Mouse (Mus musculus) gastrocnemius, adult 2 months (tissue): ENCODE data around the gene Draxin. TPM values are rescaled to one million over a fixed set of nuclear protein-coding genes. Genes with fewer than 3 reads are reported as not detected.
A peak's percentile ranks its signal among the peaks of the same experiment; 100 is the strongest.
"Not testable (repeated sequence)": the region's sequence is repeated elsewhere in the genome, so short reads cannot be mapped to it uniquely, and the experiment has no call there.

ENCODE experiments used
- DNase-seq: peaks from one replicate; pipeline ENCODE4 v3.0.0; 2022
- H3K27ac ChIP-seq: fragments of 200-600 bp; 2 replicates; pipeline ENCODE4 v1.8.1; 2022; ENCODE audit warnings: mild to moderate bottlenecking
- H3K4me3 ChIP-seq: fragments of 200-600 bp; 2 replicates; pipeline ENCODE4 v1.8.1; 2022; ENCODE audit warnings: mild to moderate bottlenecking, moderate library complexity
- CTCF ChIP-seq: fragments of 200-600 bp; IDR thresholded peaks from 2 replicates; pipeline ENCODE4 v1.8.1; 2022; ENCODE audit warnings: antibody characterized with exemption, mild to moderate bottlenecking, moderate library complexity
- intact Hi-C: fragments of 180-260 bp; cut with DNase I; formaldehyde crosslinking; loops from one replicate; pipeline ENCODE4 v1.15.1; 2025
- microRNA-seq: library from miRNA; unstranded; fragments of <30 nt; microRNA quantifications from one replicate; pipeline ENCODE4 v1.2.0, GENCODE M21; 2021
- total RNA-seq, 2 experiments: library from RNA; stranded (reverse); gene quantifications; 2 replicates each; pipeline ENCODE4 v1.2.3; 2021

Draxin gene
- total RNA-seq, 2 experiments from 2014 or later = 0.03 TPM; not detected in 1

DNA sequence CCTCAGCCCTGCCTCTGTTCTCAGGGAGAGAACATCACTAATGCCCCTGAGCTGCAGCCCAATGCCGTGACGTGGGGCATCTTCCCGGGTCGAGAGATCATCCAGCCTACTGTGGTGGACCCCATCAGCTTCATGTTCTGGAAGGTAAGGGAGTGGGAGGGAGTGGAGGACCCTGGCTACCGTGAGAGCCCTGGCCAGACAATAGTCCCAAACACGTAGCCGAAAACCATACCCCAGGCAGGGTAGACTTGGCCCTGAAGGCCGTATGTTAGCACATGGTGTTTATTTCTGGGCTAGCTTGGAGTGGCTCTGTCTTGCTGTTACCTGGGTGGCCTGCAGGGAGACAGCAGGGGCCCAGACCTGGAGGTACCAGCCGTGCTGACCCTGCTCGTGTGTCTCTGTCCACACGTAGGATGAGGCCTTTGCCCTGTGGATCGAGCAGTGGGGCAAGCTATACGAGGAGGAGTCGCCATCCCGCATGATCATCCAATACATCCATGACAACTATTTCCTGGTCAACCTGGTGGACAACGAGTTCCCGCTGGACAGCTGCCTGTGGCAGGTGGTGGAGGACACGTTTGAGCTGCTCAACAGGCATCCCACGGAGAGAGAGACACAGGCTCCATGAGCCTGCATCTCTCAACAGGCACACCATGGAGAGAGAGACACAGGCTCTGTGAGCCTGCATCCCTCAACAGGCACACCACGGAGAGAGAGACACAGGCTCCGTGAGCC is 75.4 kb downstream of the Draxin start:
- peak overlapping the region; percentile 97 for H3K27ac ChIP-seq
- TF ChIP-seq CTCF = no peak
- peak overlapping the region; percentile 54 for H3K4me3 ChIP-seq
- DNase-seq = no peak
- intact Hi-C loops = no loop called here

DNA sequence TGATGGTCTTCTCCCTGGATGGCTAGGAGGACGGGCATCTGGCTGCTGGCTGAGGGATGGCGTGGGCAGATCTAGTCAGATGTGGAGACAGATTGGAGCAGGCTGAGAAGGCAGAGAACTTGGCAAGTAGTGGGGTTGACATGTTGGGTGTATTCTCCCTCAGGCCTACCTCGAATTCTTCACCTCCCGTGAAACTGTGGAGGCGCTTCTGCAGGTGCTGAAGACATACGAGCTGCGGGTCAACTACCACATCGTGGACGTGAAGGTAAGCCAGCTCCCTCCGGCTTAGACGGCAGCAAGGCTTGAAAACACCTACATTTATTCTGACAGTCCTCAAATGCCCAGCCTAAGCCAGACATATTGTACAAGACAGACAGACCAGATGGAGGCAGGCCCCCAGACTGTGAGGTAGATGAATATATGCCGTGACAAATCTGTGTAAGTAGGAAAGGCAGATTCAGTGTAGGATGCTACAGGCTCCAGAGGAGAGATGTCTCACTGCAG is 77.0 kb downstream of the Draxin start:
- TF ChIP-seq CTCF = no peak
- intact Hi-C loops = no loop called here
- H3K4me3 ChIP-seq = no peak overlapping the region
- no peak overlapping the region for H3K27ac ChIP-seq
- DNase-seq = no peak

DNA sequence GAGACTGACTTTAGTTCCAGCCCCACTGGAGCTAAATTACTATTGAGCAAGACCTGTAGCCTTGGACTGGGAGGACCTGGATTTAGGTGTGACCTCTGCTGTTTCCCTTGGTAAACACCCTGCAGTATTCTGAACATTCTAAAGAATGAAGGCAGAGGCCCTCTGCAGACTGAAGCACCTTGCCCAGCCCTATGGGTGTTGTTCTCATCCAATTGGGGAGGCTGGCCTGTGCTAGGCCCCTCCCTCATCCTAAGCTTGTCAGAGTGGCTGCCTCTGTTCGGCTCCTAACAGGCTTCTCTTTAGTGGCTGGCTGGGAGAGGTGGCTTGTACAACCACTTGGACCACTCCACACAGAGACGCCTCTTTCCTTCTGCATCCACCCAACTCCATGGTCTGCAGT is 77.5 kb downstream of the Draxin start:
- Histone ChIP-seq H3K4me3 (no peak overlapping the region), H3K27ac (no peak overlapping the region)
- no peak for TF ChIP-seq CTCF
- intact Hi-C loops = no loop called here
- no peak for DNase-seq

DNA sequence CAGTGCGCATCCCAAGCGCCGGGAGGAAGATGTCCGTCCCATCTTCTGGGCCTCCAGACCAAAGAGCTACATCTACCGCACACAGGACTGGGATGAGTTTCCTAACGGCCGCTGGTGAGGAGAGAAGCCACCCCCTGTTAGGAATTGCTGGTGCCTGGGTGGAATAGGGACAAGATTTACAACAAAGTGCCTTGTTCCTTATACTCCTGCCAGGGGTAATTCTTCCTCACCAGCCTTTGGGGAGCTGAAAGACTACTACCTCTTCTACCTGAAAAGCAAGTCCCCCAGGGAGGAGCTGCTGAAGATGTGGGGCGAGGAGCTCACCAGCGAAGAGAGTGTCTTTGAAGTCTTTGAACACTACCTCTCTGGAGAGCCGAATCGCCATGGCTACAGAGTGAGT is 78.6 kb downstream of the Draxin start:
- TF ChIP-seq CTCF = no peak
- H3K4me3 ChIP-seq = no peak overlapping the region
- no peak for DNase-seq
- no peak overlapping the region for H3K27ac ChIP-seq
- intact Hi-C loops = no loop called here

DNA sequence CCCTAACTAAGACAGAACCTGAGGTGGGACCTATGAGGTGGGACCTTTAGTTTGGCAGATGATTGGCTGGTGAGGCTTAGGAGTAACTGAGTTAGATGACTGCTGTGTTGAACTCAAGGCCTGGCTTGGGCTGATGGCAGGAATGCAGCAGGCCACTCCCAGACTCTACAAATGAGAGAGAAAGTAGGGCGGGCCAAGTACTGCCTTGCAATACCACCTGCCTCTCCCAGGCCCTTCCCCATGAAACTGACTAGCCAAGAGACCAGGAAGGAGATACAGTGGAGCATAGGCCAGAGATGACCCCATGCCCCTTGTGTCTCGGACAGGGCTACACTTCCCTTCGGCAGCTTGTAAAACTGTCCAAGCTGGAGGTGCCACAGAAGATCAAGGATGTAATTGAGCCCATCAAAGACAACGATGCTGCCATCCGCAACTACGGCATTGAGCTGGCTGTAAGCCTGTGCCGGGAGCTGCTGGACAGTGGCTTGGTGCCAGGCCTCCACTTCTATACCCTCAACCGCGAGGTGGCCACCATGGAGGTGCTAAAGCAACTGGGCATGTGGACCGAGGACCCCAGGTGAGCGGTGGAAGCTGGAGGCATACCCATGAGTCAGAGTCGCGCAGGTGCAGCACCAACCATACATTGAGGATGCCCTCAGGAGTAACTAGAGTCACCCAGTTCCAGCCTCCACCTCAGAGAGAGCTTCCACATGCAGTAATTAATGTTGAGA is 79.3 kb downstream of the Draxin start:
- Histone ChIP-seq H3K27ac (no peak overlapping the region), H3K4me3 (no peak overlapping the region)
- DNase-seq = no peak
- intact Hi-C loops = no loop called here
- TF ChIP-seq CTCF = no peak

DNA sequence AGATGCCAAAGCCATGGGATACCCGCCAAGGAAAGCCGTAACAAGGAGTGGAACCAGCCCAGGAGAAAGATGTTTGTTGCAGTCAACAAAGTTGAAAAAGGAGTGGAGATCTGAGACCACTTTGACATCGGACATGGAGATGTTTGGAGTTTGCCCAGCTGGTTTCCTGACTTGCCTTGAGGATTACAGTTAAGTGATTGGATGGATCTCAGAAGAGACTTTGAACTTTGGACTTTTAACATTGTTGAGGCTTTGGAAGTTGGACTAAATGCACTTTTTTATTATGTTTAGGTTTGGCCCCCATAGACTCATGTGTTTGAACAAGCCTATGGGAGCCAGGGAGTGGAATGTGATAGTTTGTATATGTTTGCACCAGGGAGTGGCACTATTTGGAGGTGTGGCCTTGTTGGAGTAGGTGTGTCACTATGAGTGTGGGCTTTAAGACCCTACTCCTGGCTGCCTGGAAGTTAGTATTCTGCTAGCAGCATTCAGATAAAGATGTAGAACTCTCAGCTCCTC is 80.0 kb downstream of the Draxin start:
- H3K27ac ChIP-seq, H3K4me3 ChIP-seq, DNase-seq, intact Hi-C loops: not testable (repeated sequence)

Small RNAs within 50 kb of the gene (microRNA-seq; reads per million reads assigned to microRNA genes)
- gene Mir7022 = not detected

Other genes with a start within 250 kb of the Draxin start
- gene Mfn2, start 226.0 kb downstream of the Draxin start, total RNA-seq = 100 to 1,000 TPM; 416 to 452 TPM
- 10 to 100 TPM; 17.1 to 25.9 TPM for gene Plod1, start 193.9 kb downstream of the Draxin start, total RNA-seq
- gene 2510039O18Rik, start 189.8 kb downstream of the Draxin start, total RNA-seq = 10 to 100 TPM; 17.0 to 21.5 TPM
- not detected for gene Nppb, start 144.9 kb downstream of the Draxin start, total RNA-seq
- not detected for gene Nppa, start 130.0 kb downstream of the Draxin start, total RNA-seq
- 1 to 10 TPM; 4.7 to 5.0 TPM for gene Clcn6, start 91.9 kb downstream of the Draxin start, total RNA-seq
- 10 to 100 TPM in 1 of 2 experiments, 1 to 10 TPM in 1; 6.9 to 14.2 TPM for gene Mthfr, start 91.6 kb downstream of the Draxin start, total RNA-seq
- gene Agtrap, start 42.7 kb downstream of the Draxin start, total RNA-seq = 10 to 100 TPM in 1 of 2 experiments, 1 to 10 TPM in 1; 9.8 to 12.6 TPM
- 10 to 100 TPM; 10.3 to 18.0 TPM for gene Mad2l2, start 314 bp downstream of the Draxin start, total RNA-seq
- gene Fbxo6, start 21.4 kb upstream of the Draxin start, total RNA-seq = 10 to 100 TPM; 36.8 to 46.4 TPM
- 1 to 10 TPM; 7.5 to 9.7 TPM for gene Fbxo44, start 29.8 kb upstream of the Draxin start, total RNA-seq
- under 1 TPM in 1 of 2 experiments, not detected in 1; 0.43 TPM for gene Fbxo2, start 29.9 kb upstream of the Draxin start, total RNA-seq
- gene Disp3, start 157.3 kb upstream of the Draxin start, total RNA-seq = not detected